Mouse (Mus musculus) WW6 (cell line): ENCODE measurements around the gene Efnb3.

Experiments used
- DNase-seq: peaks from one replicate; pipeline ENCODE4 v3.0.0-alpha.2; 2013; ENCODE audit warnings: low read depth, low spot score

Efnb3 gene

DNA sequence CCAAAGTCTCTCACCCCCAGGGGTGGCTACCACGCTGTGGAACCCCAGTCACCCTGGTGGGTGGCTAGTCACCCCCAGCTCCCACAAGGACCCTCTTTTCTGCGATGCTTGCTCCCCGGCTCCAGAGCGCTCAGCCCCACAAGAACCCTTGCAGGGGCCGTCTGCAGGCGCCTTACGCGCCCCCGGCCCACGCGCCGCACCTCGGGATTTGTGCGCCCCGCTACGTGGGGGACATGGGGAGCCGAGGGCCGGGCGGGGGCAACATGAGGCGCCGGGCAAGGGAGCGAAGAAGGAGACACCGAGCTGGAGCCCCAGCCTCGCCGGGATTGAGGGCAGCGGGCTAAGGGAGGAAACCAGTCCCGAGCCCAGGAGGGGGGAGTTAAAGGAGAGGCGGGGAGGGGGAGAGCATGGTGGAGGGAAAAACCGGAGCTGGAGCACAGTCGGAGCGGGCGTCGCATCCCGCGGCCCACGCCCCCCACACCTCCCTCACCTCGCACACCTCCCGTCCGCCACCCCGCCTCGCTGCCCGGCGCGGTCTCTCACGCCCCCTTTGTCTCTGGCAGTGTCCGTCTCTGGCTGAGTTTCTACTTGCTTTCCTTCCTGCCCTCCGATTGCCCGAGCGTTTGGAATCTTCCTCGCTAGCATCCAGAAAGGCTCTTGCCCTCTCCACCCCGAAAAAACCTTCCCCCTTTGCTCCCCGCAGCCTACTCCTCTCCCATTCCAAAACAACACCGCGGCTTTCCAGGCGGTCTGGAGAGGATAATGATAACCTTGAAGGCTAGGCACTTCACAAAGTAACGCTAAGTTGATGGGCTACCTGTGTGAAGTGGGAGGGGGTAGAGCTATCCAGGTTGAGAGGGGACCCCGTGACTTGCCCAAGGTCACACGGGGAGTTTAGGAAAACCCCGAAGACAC, at the start of gene Efnb3:
TSS of gene Efnb3 (minus strand) at position 355 of the 915 bp plus-strand sequence.
- no peak for DNase-seq

DNA sequence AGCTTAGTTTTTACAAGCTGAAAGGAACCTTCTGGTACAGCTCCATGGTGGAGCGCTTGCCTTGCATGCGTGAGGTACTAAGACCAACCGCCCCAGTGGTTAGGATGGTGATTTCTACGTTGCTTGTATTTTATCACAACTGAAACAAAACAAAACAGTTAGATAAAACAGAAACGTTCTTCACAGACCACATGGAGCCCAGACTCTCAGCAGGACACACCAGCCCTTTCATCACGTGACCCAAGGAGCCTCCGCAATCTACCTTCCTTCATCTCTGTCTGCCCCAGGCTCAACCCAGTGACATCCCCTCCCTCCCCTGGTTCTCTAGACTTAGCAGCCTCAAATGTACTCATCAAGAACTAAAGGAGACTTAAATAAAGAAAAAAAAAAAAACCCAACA, 49.4 kb upstream of the Efnb3 start:
- no peak for DNase-seq

DNA sequence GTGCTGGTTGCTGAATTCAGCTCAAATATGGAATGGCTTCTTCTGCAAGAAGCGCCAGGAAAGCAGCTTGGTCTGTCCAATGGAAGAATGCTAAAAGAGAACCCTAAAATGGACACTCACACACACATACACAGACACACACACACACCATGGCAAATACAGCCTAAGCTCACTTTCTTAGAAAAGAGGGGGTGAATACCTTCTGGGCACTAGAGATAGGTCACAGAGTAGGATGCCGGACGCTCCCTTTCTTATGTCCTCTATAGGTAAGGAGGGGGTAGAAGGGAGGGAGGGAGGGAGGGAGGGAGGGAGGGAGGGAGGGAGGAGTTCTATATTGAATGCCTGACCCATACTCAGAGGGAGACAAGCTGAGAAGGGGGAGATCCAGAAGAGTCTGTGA, 48.5 kb upstream of the Efnb3 start:
- DNase-seq = no peak

DNA sequence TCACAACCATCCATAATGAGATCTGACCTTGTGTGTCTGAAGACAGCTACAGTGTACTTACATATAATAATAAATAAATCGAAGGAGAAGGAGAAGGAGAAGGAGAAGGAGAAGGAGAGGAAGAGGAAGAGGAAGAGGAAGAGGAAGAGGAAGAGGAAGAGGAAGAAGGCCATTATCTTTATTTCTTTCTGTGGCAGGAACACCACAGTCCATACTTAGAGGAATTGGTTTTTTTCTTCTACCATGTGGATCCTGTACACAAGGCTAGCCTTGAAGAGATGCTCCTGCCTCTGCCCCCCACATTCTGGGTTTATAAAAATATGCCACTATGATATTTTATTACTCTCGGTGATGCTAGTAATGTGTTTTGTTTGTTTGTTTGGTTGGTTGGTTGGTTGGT, 46.8 kb upstream of the Efnb3 start:
- DNase-seq = no peak

DNA sequence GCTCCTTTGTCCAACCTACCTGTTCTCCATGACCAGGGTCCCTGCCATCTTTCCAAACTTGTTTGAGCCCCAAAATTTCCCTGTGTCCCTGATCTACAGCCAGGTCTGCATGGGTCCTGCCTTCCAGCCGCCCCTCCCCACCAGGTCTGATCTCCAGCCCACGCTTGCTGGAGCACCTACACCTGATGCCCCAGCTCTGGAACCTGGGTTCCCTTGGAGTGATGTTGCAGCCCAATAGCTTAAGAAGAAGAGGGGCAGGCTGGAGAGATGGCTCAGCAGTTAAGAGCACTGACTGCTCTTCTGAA, 46.4 kb upstream of the Efnb3 start:
- DNase-seq = no peak

DNA sequence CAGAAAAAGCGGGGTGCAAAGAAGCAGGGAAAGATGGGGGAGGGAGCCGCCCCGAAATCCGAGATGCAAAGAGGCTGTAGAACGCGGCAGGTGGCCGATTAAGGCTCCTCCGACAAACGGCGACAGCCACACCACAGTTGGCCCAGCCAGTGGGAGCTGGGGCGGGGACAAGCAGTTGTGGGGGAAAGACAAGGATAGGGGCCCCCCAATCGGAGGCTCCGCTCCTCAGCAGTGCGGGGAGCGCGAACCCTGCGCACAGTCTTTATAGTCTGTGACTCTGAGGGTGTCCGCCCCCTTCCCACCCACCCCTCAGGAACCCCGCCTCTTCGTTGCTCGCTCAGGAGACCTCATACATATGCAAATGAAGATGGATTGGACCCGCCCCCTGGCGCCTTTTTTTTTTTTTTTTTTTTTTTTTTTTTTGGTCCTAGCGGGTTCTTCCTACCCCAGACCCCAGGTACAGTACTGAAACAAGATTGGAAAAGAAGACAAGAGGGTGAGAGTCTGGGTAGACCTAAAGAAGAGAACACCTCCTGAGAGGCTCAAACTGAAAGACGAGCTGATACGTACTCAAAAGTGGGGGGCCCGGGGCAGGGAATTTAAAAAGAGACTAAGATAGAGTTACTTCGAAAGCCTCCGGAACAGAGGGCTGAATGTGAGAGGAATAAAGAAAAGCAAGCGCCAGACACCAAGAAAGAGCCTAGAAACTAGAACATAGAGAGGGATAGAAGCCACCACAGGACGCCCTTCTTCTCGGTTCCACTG, 45.9 kb upstream of the Efnb3 start, which contains the start of gene Atp1b2:
TSS of gene Atp1b2 (minus strand) at position 217 of the 765 bp plus-strand sequence.
- peak; percentile 84 for DNase-seq

DNA sequence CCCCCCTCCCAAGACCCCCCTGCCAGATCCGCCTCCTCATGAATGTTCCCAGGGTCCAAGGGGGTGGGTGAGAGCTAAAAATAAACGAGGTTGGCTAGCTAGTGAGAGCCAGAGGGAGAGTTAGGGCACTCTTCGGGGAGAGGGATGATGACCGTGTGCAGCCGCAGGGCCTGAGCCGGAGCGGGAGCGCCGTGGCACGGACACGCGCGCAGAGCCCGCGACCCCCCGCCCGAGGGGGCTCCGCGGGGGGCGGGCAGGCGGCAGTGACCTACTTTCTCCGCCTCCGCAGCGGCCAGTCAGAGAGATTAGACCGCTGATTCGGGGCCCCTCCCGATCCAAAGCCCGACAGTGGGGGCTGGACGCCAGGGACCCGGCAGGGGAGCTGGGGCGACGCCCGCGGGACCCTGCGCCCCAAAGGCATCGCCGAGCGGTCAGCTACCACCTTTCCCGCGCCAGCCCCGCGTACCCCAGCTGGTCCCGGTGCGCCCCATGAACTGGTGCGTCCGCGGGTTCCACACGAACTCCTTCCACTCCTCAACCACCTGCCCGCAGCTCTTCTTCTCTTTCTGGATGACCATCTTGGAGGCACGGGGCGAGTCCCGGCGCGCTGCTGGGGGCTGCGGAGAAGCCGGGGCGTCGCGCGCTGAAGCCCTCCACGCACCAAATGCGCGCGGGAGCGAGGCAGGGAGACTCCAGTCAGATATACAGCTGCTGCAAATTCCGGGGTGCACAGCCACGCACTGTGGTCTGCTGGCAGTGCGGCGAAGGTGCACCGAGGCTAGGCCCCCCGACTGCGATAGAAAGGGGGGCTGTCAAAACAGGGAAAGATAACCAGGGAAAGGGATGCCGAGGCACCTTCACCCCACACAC, 45.0 kb upstream of the Efnb3 start:
- DNase-seq = no peak

DNA sequence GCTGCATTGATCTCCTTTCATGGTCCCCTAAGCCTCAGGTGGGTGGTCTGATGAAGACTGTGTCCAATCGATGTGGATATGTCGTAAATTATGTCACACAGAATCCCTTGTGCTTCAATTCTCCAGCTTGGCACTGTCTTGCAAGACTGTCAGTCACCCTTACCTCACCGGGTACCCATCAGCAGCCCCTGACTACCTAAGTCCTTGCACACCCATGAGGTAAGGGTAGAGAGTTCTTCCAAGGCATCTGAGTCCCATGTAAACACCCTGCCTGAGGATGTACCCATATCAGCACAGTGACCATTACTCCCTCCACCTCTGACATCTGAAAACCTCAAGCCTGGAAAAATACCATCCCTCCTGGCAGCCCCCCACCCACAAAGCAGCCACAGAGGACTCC, 44.3 kb upstream of the Efnb3 start:
- DNase-seq = no peak

DNA sequence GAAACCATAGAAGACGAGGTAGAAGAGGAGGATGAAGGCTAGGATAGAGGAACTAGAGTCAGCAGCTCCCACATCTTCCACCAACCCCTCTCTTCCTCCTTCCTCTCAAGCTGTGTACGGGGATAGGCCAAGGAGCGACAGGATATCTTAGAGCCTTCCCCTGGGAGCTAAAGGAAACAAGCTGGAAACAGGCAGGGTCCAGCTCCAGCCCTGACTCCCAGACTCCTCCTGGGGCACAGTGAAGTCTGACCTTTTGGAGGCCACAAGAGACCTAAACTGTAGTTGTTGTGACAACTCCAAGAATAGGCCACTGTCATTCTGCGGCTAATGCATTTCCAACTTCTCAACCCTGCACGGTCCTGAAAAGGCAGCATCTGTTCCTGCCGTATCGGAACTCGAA, 43.5 kb upstream of the Efnb3 start:
- no peak for DNase-seq

DNA sequence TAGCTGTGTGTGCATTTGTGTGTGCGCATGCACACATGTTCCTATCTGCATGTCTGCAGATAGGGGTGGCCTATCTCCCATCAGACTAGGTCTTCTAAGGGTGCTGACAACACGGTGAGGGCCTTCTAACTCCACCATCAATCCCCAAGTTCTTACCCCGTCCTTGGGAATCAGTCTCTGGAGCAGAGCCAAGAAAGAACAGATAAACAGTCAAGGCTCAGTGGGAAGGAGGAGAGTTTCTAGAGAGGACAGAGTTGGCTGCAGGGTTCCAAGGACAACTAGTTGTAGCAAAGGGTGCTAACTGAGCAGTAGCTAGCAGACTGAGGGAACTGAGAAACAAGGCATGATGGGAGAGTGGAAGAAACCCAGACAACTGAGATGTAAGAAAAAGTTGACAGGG, 41.8 kb upstream of the Efnb3 start:
- no peak for DNase-seq

DNA sequence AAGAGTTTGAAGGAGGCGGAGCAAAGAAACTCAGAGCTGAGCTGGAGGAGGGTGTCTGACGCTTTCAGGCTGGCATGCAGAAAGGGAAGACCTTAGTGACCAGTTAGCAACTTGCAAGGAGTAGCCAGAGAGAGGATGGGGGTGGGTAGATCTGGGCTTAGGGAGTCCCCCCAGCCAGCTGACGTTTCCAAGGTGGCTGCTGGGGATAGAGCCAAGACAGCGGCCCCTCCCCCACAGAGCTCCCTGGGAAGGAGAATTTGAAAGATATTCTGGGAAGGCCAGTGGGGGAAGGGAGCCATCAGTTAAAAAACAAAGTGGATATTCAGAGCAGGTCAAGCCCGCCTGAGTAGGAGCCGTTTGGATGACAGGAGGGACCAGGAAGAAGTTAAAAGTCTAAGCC, 40.1 kb upstream of the Efnb3 start:
- DNase-seq = no peak

DNA sequence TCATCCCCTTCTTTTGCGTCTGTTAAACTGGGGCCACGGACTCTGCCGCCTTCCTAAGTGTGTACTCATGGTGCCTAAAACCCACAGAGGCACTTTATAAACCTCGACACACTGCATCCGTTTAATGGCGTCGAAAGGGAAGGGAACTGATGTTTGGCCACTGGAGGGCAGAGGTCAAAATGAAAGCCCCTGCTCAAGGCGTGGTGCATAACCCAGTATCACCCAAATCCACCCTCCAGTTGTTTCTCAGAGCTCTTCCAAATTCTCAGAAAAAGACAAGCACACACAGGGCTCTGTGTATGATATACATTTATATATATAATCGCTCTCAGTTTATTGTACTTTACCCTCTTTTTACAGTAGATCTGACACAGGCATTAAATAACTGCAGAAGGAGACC, 39.4 kb upstream of the Efnb3 start:
- DNase-seq = no peak

DNA sequence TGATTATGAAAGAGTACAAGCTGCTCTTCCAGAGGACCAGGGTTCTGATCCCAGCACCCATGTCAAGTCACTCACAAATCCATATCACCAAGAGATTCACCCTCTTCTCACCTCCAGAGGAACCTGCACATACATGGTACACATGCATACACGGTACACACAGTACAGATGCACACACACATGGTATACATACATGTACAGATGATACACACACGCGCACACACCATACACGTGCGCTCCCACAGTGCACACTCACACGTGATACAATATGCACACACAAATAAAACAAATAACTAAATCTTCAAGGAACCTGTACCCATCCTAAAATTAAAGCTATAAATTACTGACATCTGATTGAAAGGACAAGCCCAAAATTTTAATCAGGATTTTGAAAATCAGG, 34.8 kb upstream of the Efnb3 start:
- no peak for DNase-seq

DNA sequence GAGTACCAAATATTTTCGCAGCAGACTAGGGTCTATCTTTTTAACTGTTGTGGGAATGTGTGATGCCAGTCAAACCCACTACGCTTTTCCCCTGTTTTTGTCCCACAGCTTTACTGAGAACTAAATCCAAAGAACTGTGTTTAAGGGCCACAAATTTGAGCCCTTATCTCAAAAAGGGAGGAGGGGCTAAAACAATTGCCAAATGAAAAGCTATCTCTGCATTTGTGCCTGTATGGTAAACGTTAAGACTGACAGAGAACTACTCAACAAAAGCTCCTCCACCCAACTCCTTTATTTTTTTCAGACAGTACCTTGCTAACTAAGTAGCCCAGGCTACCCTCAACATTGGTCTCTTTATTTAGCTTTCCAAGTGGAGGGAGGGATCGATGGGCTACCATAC, 32.8 kb upstream of the Efnb3 start:
- no peak for DNase-seq

DNA sequence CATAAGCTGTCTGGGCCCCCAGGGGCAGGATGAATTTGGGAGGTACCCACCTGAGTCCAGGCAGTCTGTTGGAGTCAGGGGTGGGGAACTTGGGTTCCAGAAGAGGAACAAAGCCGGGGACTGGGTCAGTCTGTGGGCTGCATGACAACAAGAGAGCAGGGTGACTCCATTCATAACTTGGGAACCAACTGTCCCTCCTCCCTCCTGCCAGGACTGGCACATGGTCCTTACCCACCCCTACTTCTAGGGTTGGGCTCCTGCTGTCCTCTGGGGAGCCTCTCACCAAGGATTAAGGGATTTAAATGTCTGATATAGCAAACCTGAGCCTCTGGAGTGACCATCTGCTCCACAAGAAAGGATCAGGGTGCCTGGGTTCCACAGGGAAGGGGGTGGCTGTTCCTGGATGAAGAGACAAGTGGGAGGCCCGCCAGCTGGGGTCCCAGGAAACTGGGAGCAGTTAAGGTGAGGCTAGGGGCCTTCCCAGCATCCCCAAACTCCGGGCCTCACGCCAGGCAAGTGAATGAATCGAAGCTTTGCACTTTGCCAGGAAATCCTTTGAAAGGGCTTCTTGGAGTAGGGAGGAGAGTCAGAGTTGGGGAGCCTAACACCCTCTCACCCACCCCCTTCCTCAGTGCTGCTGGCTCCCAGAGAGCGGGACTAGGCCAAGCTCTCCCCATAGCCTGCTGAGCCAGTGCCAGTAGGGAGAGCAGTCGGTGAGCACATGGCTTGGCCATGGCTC, 32.1 kb upstream of the Efnb3 start:
- DNase-seq = no peak

DNA sequence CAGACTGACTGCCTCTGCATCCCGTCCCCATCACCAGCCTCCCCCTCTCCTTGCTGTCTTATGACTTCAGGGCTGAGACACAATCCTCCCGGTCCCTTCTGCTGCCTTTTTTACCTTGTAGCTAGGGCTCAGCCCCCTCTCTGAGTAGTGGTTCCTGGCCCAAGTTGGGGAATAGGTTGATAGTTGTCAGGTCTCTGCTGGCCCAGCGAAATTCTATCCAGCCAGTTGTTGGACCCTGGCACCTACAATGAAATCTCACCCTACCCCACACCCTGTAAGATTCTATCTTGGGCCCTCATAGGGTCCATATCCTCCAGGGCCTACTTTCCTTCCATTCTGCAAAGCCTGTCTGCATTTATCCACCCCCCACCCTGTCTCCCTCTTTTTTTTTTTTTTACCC, 31.4 kb upstream of the Efnb3 start:
- DNase-seq = no peak

DNA sequence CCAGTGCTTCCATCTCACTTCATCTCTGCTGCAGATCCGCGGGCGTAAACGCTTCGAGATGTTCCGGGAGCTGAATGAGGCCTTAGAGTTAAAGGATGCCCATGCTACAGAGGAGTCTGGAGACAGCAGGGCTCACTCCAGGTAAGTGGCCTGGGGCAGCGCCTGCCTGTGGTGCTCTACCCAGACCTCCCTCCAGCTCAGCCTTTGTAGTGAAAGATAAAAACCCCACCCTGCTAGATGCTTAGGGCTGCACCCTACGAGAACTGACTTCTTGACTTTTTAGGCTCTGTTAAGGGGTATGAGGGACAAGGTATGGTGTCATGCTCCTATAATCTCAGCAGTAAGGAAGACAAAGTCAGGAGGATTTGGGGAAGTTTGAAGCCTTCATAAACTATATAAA, 30.6 kb upstream of the Efnb3 start:
- no peak for DNase-seq

DNA sequence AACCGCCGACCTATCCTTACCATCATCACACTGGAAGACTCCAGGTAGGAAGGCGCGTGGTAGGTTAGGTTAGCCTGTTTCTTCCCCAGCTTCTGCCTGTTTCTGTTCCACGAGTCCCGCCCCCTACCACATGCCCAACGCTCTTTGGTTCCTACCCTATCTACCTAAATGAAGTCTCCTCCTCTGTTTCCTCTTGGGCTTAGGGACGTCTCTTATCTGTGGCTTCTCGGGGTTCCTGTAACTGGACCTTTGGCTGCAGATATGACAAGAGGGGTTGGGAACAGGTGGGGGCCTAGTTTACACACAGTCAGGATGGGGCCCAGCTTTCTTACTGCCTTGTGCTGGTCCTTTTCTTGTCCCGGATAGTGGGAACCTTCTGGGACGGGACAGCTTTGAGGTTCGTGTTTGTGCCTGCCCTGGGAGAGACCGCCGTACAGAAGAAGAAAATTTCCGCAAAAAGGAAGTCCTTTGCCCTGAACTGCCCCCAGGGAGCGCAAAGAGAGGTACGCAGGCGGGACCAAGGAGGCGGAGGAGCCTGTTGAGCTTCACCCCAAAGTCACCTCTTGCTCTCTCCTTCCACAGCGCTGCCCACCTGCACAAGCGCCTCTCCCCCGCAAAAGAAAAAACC, 29.3 kb upstream of the Efnb3 start:
- no peak for DNase-seq

DNA sequence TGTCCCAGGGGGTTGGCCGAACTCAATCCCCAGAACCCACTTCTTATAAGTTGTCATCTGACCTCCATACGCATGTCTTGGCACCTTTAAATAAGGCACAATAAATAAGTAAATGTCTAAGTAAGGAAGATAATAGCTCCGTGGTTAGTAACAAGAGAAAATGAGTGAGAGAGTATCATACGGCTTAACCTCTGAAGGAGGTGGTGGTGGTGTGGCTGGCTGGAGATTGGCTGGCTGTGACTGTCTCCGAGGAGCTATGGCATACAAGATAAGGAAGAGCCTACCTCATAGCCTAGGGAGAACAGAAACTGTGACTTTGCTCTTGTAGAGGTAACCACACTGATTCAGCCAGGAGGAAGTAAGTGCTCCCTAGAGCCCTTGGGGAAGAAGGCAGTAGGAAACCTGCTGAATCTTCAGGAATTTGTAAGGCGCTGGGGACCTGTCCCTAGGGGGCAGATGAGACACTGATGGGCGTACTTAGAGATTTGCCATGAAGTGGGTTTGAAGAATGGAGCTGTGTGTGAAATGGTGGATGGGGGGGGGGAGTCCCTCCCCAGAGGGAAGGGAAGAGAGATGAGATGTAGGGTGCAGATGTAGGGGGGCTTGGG, 25.8 kb upstream of the Efnb3 start:
- DNase-seq = no peak

DNA sequence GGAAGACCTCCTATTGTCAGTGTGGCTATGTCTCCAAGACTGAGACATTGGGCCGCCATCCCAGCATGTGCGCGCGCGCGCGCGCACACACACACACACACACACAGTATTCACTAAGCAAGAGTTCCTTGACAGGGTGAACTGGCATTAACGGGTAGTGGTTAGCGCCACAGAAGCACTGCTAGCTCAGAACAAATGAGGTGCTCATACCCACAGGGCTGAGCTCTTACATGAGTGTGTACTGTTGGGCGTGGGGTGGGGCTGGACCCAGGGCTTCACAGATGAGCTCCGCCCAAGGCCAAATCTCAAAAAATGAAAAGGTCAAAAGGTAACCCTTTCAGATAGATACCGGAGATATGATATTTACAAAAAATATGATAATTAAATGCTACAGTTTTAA, 24.9 kb upstream of the Efnb3 start:
- no peak for DNase-seq

DNA sequence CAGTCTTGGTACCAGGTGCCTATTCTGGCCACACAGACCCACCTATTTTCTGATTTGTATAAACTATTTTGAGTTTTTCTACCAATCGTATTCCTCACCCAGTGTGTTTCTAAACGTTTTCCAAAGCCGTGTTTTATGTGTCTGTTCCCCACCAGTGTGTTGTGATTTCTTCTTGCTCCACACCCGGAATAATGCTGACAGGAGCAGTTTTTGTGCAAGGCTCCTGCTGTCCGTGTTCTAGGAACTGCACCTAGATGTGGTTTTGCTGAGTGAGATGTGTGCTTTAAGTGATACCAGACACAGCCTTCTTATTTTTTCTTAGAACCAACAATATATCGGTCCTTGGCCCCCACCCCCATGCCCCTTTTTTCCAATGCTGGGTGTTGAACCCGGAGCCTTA, 24.0 kb upstream of the Efnb3 start:
- no peak for DNase-seq
